Mouse (Mus musculus) C2C12 (cell line): ENCODE results near the gene Slc16a3.

Experiments used
- CTCF ChIP-seq: IDR thresholded peaks from one replicate; pipeline ENCODE4 v1.5.1; 2011; ENCODE audit not compliant: control insufficient read depth, insufficient read depth, insufficient read length
- MAX ChIP-seq: IDR thresholded peaks from one replicate; pipeline ENCODE4 v1.6.1; 2011; ENCODE audit warnings: mild to moderate bottlenecking, control low read depth
- MYOD1 ChIP-seq: IDR thresholded peaks from one replicate; pipeline ENCODE4 v1.6.1; 2011; ENCODE audit warnings: low read depth; ENCODE audit not compliant: control insufficient read depth, insufficient read length
- MYOG ChIP-seq: IDR thresholded peaks from one replicate; pipeline ENCODE4 v1.6.1; 2011; ENCODE audit not compliant: control insufficient read depth, insufficient read length; ENCODE audit errors: extremely low read depth
- USF1 ChIP-seq: IDR thresholded peaks from one replicate; pipeline ENCODE4 v1.6.1; 2011; ENCODE audit warnings: low read depth, mild to moderate bottlenecking, control low read depth, moderate library complexity

GRCm38 (mm10) chr11:120904561-120904960, 43.7 kb upstream of the Slc16a3 start:
- TF ChIP-seq MAX = no peak
- no peak for TF ChIP-seq CTCF
- no peak for TF ChIP-seq MYOG
- no peak for TF ChIP-seq USF1
- no peak for TF ChIP-seq MYOD1
